Mouse (Mus musculus) embryo, embryonic 10 days (tissue): ENCODE measurements at regions not wholly inside any gene's neighbourhood (a gene's known extent, or its start where the extent isn't known, plus 50 kb on each side); places are given as distances from the start of the nearest gene placed in this dataset.

ENCODE experiments used
- DNase-seq: peaks from one replicate; pipeline ENCODE4 v3.0.0-alpha.2; 2015; ENCODE audit warnings: low spot score

- no peak for DNase-seq
Measured at GRCm38 (mm10) chr10:111783496-111783895, 189.0 kb upstream of the Krr1 start.

- DNase-seq, result peak; percentile 61
Measured at GRCm38 (mm10) chr10:111784065-111784853, 188.2 kb upstream of the Krr1 start.

- no peak for DNase-seq
Measured at GRCm38 (mm10) chr10:111787175-111787574, 185.3 kb upstream of the Krr1 start.

- DNase-seq, result no peak
Measured at GRCm38 (mm10) chr10:111789264-111789663, 183.2 kb upstream of the Krr1 start.

- no peak for DNase-seq
Measured at GRCm38 (mm10) chr10:111790911-111791310, 181.6 kb upstream of the Krr1 start.

- no peak for DNase-seq
Measured at GRCm38 (mm10) chr10:111795056-111795455, 177.4 kb upstream of the Krr1 start.

GRCm38 (mm10) chr10:111795756-111796155 lies 176.7 kb upstream of the Krr1 start:
- DNase-seq, result no peak

GRCm38 (mm10) chr10:111798851-111799281 lies 173.6 kb upstream of the Krr1 start:
- no peak for DNase-seq

- DNase-seq, result peak; percentile 67
Measured at GRCm38 (mm10) chr10:111799850-111800589, 172.4 kb upstream of the Krr1 start.

- DNase-seq, result no peak
Measured at GRCm38 (mm10) chr10:111800590-111800935, 171.9 kb upstream of the Krr1 start.

- peak; percentile 70 for DNase-seq
Measured at GRCm38 (mm10) chr10:111801021-111801793, 171.3 kb upstream of the Krr1 start.

GRCm38 (mm10) chr10:111801794-111802359 lies 170.6 kb upstream of the Krr1 start:
- DNase-seq, result peak; percentile 73

- DNase-seq, result no peak
Measured at GRCm38 (mm10) chr10:111806333-111806732, 166.1 kb upstream of the Krr1 start.

- DNase-seq, result peak; percentile 46
Measured at GRCm38 (mm10) chr10:111806916-111807315, 165.5 kb upstream of the Krr1 start.

GRCm38 (mm10) chr10:111813736-111814135 lies 158.7 kb upstream of the Krr1 start:
- DNase-seq, result no peak

- peak; percentile 43 for DNase-seq
Measured at GRCm38 (mm10) chr10:111814648-111815047, 157.8 kb upstream of the Krr1 start.

GRCm38 (mm10) chr10:111815160-111815559 lies 157.3 kb upstream of the Krr1 start:
- no peak for DNase-seq

GRCm38 (mm10) chr10:111815821-111816599 lies 156.5 kb upstream of the Krr1 start:
- no peak for DNase-seq

GRCm38 (mm10) chr10:111819755-111820451 lies 152.6 kb upstream of the Krr1 start:
- DNase-seq, result no peak

- DNase-seq, result peak; percentile 28
Measured at GRCm38 (mm10) chr10:111824820-111825219, 147.6 kb upstream of the Krr1 start.
